Mouse (Mus musculus): Measurements from ENCODE around the gene Strn4.

The Strn4 gene

GRCm38 (mm10) chr7:16810920-16811648 is 4.6 kb upstream of the Strn4 start:
- no peak for DNase-seq (ENCODE audit: low spot score)

GRCm38 (mm10) chr7:16811649-16812070 is 4.0 kb upstream of the Strn4 start:
- DNase-seq (ENCODE audit: low spot score) = no peak

GRCm38 (mm10) chr7:16812505-16812904 is 3.2 kb upstream of the Strn4 start:
- no peak for DNase-seq (ENCODE audit: low spot score)

- DNase-seq (ENCODE audit: low spot score) = peak; percentile 71
Observed at GRCm38 (mm10) chr7:16816078-16816474, 387 bp downstream of the Strn4 start.

- no peak for DNase-seq (ENCODE audit: low spot score)
Observed at GRCm38 (mm10) chr7:16816475-16817122, 910 bp downstream of the Strn4 start, which contains the start of gene Fkrp. Gene Fkrp (minus strand): TSS chr7:16816732.

GRCm38 (mm10) chr7:16817693-16818092 is 2.0 kb downstream of the Strn4 start:
- DNase-seq (ENCODE audit: low spot score) = peak; percentile 79

GRCm38 (mm10) chr7:16819794-16820193 is 4.1 kb downstream of the Strn4 start:
- DNase-seq (ENCODE audit: low spot score) = no peak

- no peak for DNase-seq (ENCODE audit: low spot score)
Observed at GRCm38 (mm10) chr7:16820271-16820763, 4.6 kb downstream of the Strn4 start.

GRCm38 (mm10) chr7:16821091-16821490 is 5.4 kb downstream of the Strn4 start:
- no peak for DNase-seq (ENCODE audit: low spot score)

GRCm38 (mm10) chr7:16821669-16822101 is 6.0 kb downstream of the Strn4 start:
- peak; percentile 71 for DNase-seq (ENCODE audit: low spot score)

- peak; percentile 75 for DNase-seq (ENCODE audit: low spot score)
Observed at GRCm38 (mm10) chr7:16823734-16824133, 8.0 kb downstream of the Strn4 start.

GRCm38 (mm10) chr7:16825785-16826184 is 10.1 kb downstream of the Strn4 start:
- DNase-seq (ENCODE audit: low spot score) = no peak

GRCm38 (mm10) chr7:16826571-16826970 is 10.9 kb downstream of the Strn4 start:
- DNase-seq (ENCODE audit: low spot score) = no peak

GRCm38 (mm10) chr7:16827274-16827673 is 11.6 kb downstream of the Strn4 start:
- DNase-seq (ENCODE audit: low spot score) = no peak

- no peak for DNase-seq (ENCODE audit: low spot score)
Observed at GRCm38 (mm10) chr7:16830449-16830848, 14.8 kb downstream of the Strn4 start.

GRCm38 (mm10) chr7:16837916-16838803 is 22.5 kb downstream of the Strn4 start:
- DNase-seq (ENCODE audit: low spot score) = no peak

- no peak for DNase-seq (ENCODE audit: low spot score)
Observed at GRCm38 (mm10) chr7:16838804-16839426, 23.2 kb downstream of the Strn4 start.

- no peak for DNase-seq (ENCODE audit: low spot score)
Observed at GRCm38 (mm10) chr7:16839427-16840108, 23.9 kb downstream of the Strn4 start.

GRCm38 (mm10) chr7:16840109-16840491 is 24.4 kb downstream of the Strn4 start:
- DNase-seq (ENCODE audit: low spot score) = no peak

GRCm38 (mm10) chr7:16841078-16841477 is 25.4 kb downstream of the Strn4 start:
- no peak for DNase-seq (ENCODE audit: low spot score)
